Mouse (Mus musculus) thymus, adult 18-20 months (tissue): ENCODE results near the gene Aire.

Experiments
- DNase-seq, 2 experiments: peaks; one replicate each; pipeline ENCODE4 v3.0.0; 2022; ENCODE audit warnings: mixed read lengths in 2 of 2

Aire gene

GRCm38 (mm10) chr10:78005791-78006438, 37.5 kb downstream of the Aire start:
- no peak for DNase-seq

GRCm38 (mm10) chr10:78004479-78005100, 38.8 kb downstream of the Aire start:
- DNase-seq, result no peak

GRCm38 (mm10) chr10:78002316-78002715, 41.1 kb downstream of the Aire start:
- DNase-seq, result no peak

- no peak for DNase-seq
These were observed 41.6 kb downstream of the Aire start for GRCm38 (mm10) chr10:78001796-78002195.

- DNase-seq, result no peak
These were observed 43.2 kb downstream of the Aire start for GRCm38 (mm10) chr10:78000200-78000599.

- DNase-seq, result no peak
These were observed 47.8 kb downstream of the Aire start for GRCm38 (mm10) chr10:77995639-77996038.

GRCm38 (mm10) chr10:77985775-77986174, 57.6 kb downstream of the Aire start:
- no peak for DNase-seq

- DNase-seq, result peak in 1 of 2 experiments; percentile 26
These were observed 58.8 kb downstream of the Aire start for GRCm38 (mm10) chr10:77984660-77985059.
